In the genomic region with DNA sequence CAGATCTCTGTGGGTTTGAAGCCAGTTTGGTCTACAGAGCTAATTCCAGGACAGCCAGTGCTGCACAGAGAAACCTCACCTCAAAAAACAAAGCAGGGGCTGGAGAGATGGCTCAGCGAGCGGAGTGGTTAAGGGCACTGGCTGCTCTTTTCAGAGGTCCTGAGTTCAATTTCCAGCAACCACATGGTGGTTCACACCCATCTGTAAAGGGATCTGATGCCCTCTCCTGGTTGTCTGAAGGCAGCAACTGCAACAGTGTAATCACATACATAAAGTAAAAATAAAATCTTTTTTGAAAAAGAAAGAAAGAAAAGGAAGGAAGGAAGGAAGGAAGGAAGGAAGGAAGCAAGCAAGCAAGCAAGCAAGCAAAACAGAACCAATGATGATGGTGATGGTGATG, we compare ENCODE assay signal across 28 mouse cellular contexts. TPM values are rescaled to one million over a fixed set of nuclear protein-coding genes. Genes with fewer than 3 reads are reported as not detected.
DNase-seq lines count a peak whose midpoint lies in the region; ATAC-seq and TF ChIP-seq lines count a peak whose summit lies in the region.
"Had no signal": no experiment of that assay in that cellular context is flagged by ENCODE, and none has a peak within 500 bp of the region (broad histone marks: within the 10 kb centered on the region; RNA-seq: fewer than 3 reads in every experiment).

No protein-coding gene starts in this region.

- H3K27me3 ChIP-seq in kidney, postnatal 0 days (ENCODE audit: insufficient read depth, low read length): no peaks in the 10 kb centered on the region
- no peaks in the 10 kb centered on the region for H3K27me3 ChIP-seq in stomach, postnatal 0 days (ENCODE audit: control insufficient read depth, insufficient read depth, low read length)
- H3K27me3 ChIP-seq in hindbrain, embryonic 14.5 days (ENCODE audit: control insufficient read depth, insufficient read depth, low read length): no peaks in the 10 kb centered on the region
- no peaks in the 10 kb centered on the region for H3K27me3 ChIP-seq in liver, embryonic 11.5 days (replicated peaks; ENCODE audit: control insufficient read depth, insufficient read depth, low read length)
- H3K27me3 ChIP-seq: embryonic facial prominence, embryonic 12.5 days; forebrain, embryonic 15.5 days; heart, embryonic 15.5 days; limb, embryonic 13.5 days; liver, embryonic 12.5 days; midbrain, embryonic 13.5 days; neural tube, embryonic 15.5 days had no signal

- no peak for ATAC-seq in kidney, postnatal 0 days (replicated peaks; ENCODE audit: low FRiP score, low read depth)
- no peak for ATAC-seq in stomach, postnatal 0 days (ENCODE audit: low FRiP score, low TSS enrichment)
- ATAC-seq in hindbrain, embryonic 14.5 days (ENCODE audit: low FRiP score): no peak
- no peak for ATAC-seq in liver, embryonic 11.5 days (replicated peaks; ENCODE audit: low FRiP score)
- ATAC-seq: forebrain, embryonic 15.5 days; hindbrain, postnatal 0 days; intestine, embryonic 16.5 days; liver, embryonic 12.5 days; liver, postnatal 0 days; lung, postnatal 0 days; midbrain, embryonic 13.5 days had no signal

- no peak for DNase-seq in kidney, postnatal 0 days (ENCODE audit: low spot score)
- DNase-seq in kidney, postnatal 25 days: no peak
- DNase-seq in 3T3-L1 (ENCODE audit: low read depth, low spot score) (peak; percentile 41), ES-E14 (ENCODE audit: low read depth, low spot score) (no peak)
- no peak for DNase-seq in stomach, postnatal 0 days (ENCODE audit: low spot score)
- no peak for DNase-seq in hindbrain, embryonic 14.5 days (ENCODE audit: low spot score)
- DNase-seq in liver, embryonic 11.5 days (ENCODE audit: low spot score): no peak
- DNase-seq: adrenal gland, postnatal 25 days; cerebellum, adult 11-12 months; cerebellum, adult 9-11 months; embryo, embryonic 11 days; kidney, adult 9 months; kidney, postnatal 14 days; liver, postnatal 0 days; retina, postnatal 1 day; thymus, adult 2 months; thymus, postnatal 4 days had no signal

- no peaks in the 10 kb centered on the region for H3K36me3 ChIP-seq in kidney, postnatal 0 days (ENCODE audit: insufficient read depth, low read length)
- H3K36me3 ChIP-seq in ES-E14 (ENCODE audit: control insufficient read depth, insufficient read depth, low read length, poor library complexity, severe bottlenecking): no peaks in the 10 kb centered on the region
- H3K36me3 ChIP-seq in stomach, postnatal 0 days (ENCODE audit: control insufficient read depth, insufficient read depth, low read length): no peaks in the 10 kb centered on the region
- H3K36me3 ChIP-seq in hindbrain, embryonic 14.5 days (replicated peaks; ENCODE audit: control insufficient read depth, insufficient read depth): no peaks in the 10 kb centered on the region
- H3K36me3 ChIP-seq in liver, embryonic 11.5 days (ENCODE audit: control insufficient read depth, insufficient read depth, low read length): no peaks in the 10 kb centered on the region
- H3K36me3 ChIP-seq: embryonic facial prominence, embryonic 12.5 days; forebrain, embryonic 15.5 days; heart, embryonic 15.5 days; limb, embryonic 13.5 days; liver, embryonic 12.5 days; midbrain, embryonic 13.5 days; neural tube, embryonic 15.5 days had no signal

- no peak for TF ChIP-seq EP300 in stomach, postnatal 0 days (optimal IDR thresholded peaks at IDR 0.05)

- peak; percentile 44 for TF ChIP-seq CTCF in kidney, postnatal 0 days (IDR thresholded peaks at IDR 0.05; ENCODE audit: low read depth)
- TF ChIP-seq CTCF in stomach, postnatal 0 days (IDR thresholded peaks at IDR 0.05; ENCODE audit: low read depth): peak; percentile 50

- no peak overlapping the region for H3K27ac ChIP-seq in kidney, postnatal 0 days
- no peak overlapping the region for H3K27ac ChIP-seq in ES-E14 (ENCODE audit: insufficient read depth, low read depth, low read length, poor library complexity, severe bottlenecking)
- no peak overlapping the region for H3K27ac ChIP-seq in stomach, postnatal 0 days (replicated peaks)
- H3K27ac ChIP-seq in hindbrain, embryonic 14.5 days: no peak overlapping the region
- no peak overlapping the region for H3K27ac ChIP-seq in liver, embryonic 11.5 days (ENCODE audit: low read depth, low read length)
- H3K27ac ChIP-seq: embryonic facial prominence, embryonic 12.5 days; forebrain, embryonic 15.5 days; heart, embryonic 15.5 days; hindbrain, postnatal 0 days; limb, embryonic 13.5 days; liver, embryonic 12.5 days; macrophage; midbrain, embryonic 13.5 days; neural tube, embryonic 15.5 days had no signal

- H3K9me3 ChIP-seq in kidney, postnatal 0 days (replicated peaks; ENCODE audit: low read length): no peaks in the 10 kb centered on the region
- H3K9me3 ChIP-seq in ES-E14 (ENCODE audit: control insufficient read depth, insufficient read depth, low read depth, low read length): no peaks in the 10 kb centered on the region
- H3K9me3 ChIP-seq in stomach, postnatal 0 days (ENCODE audit: control insufficient read depth, low read length): no peaks in the 10 kb centered on the region
- H3K9me3 ChIP-seq in hindbrain, embryonic 14.5 days (ENCODE audit: control insufficient read depth, low read length): no peaks in the 10 kb centered on the region
- H3K9me3 ChIP-seq in liver, embryonic 11.5 days (ENCODE audit: control insufficient read depth, low read length): no peaks in the 10 kb centered on the region
- H3K9me3 ChIP-seq: embryonic facial prominence, embryonic 12.5 days; forebrain, embryonic 15.5 days; heart, embryonic 15.5 days; limb, embryonic 13.5 days; liver, embryonic 12.5 days; midbrain, embryonic 13.5 days; neural tube, embryonic 15.5 days had no signal

- H3K4me2 ChIP-seq in kidney, postnatal 0 days (ENCODE audit: low read length): no peak overlapping the region
- no peak overlapping the region for H3K4me2 ChIP-seq in stomach, postnatal 0 days (replicated peaks; ENCODE audit: low read depth)
- no peak overlapping the region for H3K4me2 ChIP-seq in hindbrain, embryonic 14.5 days (replicated peaks)
- H3K4me2 ChIP-seq in liver, embryonic 11.5 days: no peak overlapping the region
- H3K4me2 ChIP-seq: embryonic facial prominence, embryonic 12.5 days; forebrain, embryonic 15.5 days; heart, embryonic 15.5 days; limb, embryonic 13.5 days; liver, embryonic 12.5 days; midbrain, embryonic 13.5 days; neural tube, embryonic 15.5 days had no signal

- 85% methylated on average over 2 of the region's 2 CpGs for WGBS in kidney, postnatal 0 days
- 88% methylated on average over 2 of the region's 2 CpGs for WGBS in stomach, postnatal 0 days
- 75% methylated on average over 2 of the region's 2 CpGs for WGBS in hindbrain, embryonic 14.5 days
- 80% methylated on average over 2 of the region's 2 CpGs for WGBS in liver, embryonic 11.5 days

- in situ Hi-C loops in ES-E14 (cut with MboI; ENCODE audit: low sequenced_read_pairs in 2 of 2, unreplicated experiment in 2 of 2): no loop called here

- no peak overlapping the region for H3K4me3 ChIP-seq in kidney, postnatal 0 days (replicated peaks; ENCODE audit: low read depth, low read length)
- no peak overlapping the region for H3K4me3 ChIP-seq in ES-E14 (ENCODE audit: insufficient read depth in 1 of 2, low read depth in 1 of 2, low read length in 2 of 2, poor library complexity in 1 of 2, severe bottlenecking in 1 of 2)
- no peak overlapping the region for H3K4me3 ChIP-seq in stomach, postnatal 0 days (ENCODE audit: low read depth, low read length)
- H3K4me3 ChIP-seq in hindbrain, embryonic 14.5 days (replicated peaks; ENCODE audit: low read length): no peak overlapping the region
- no peak overlapping the region for H3K4me3 ChIP-seq in liver, embryonic 11.5 days (ENCODE audit: low read depth, low read length)
- H3K4me3 ChIP-seq: embryonic facial prominence, embryonic 12.5 days; forebrain, embryonic 15.5 days; heart, embryonic 15.5 days; limb, embryonic 13.5 days; liver, embryonic 12.5 days; midbrain, embryonic 13.5 days; neural tube, embryonic 15.5 days had no signal

- H3K4me1 ChIP-seq in kidney, postnatal 0 days (replicated peaks; ENCODE audit: insufficient read depth, low read length): no peaks in the 10 kb centered on the region
- H3K4me1 ChIP-seq in ES-E14 (ENCODE audit: control insufficient read depth in 2 of 2, insufficient read depth in 2 of 2, low read length in 2 of 2, poor library complexity in 1 of 2): no peaks in the 10 kb centered on the region
- H3K4me1 ChIP-seq in stomach, postnatal 0 days (replicated peaks; ENCODE audit: control insufficient read depth, insufficient read depth): no peaks in the 10 kb centered on the region
- no peaks in the 10 kb centered on the region for H3K4me1 ChIP-seq in hindbrain, embryonic 14.5 days (replicated peaks; ENCODE audit: control insufficient read depth, insufficient read depth, low read length)
- no peaks in the 10 kb centered on the region for H3K4me1 ChIP-seq in liver, embryonic 11.5 days (replicated peaks; ENCODE audit: control insufficient read depth, insufficient read depth, low read length)
- H3K4me1 ChIP-seq: forebrain, embryonic 15.5 days; heart, embryonic 15.5 days; liver, embryonic 12.5 days; midbrain, embryonic 13.5 days; neural tube, embryonic 15.5 days had no signal

- H3K9ac ChIP-seq in kidney, postnatal 0 days (ENCODE audit: low read depth, low read length): no peak overlapping the region
- H3K9ac ChIP-seq in ES-E14 (ENCODE audit: insufficient read depth, low read depth, low read length, poor library complexity, severe bottlenecking): no peak overlapping the region
- no peak overlapping the region for H3K9ac ChIP-seq in stomach, postnatal 0 days (ENCODE audit: low read length)
- H3K9ac ChIP-seq in hindbrain, embryonic 14.5 days: no peak overlapping the region
- no peak overlapping the region for H3K9ac ChIP-seq in liver, embryonic 11.5 days (ENCODE audit: low read depth, low read length)
- H3K9ac ChIP-seq: embryonic facial prominence, embryonic 12.5 days; forebrain, embryonic 15.5 days; heart, embryonic 15.5 days; limb, embryonic 13.5 days; liver, embryonic 12.5 days; liver, postnatal 0 days; midbrain, embryonic 13.5 days; neural tube, embryonic 15.5 days had no signal

TF ChIP-seq in ES-E14, 5 proteins besides CTCF, POLR2A, EP300 and RAD21:
- TF ChIP-seq ZC3H11A (IDR thresholded peaks at IDR 0.05; ENCODE audit: borderline replicate concordance, low read depth, low read length): peak; percentile 3; the same call in 1 of the 2 replicates
- TF ChIP-seq CHD2 (IDR thresholded peaks at IDR 0.05; ENCODE audit: low read depth, low read length): no peak
TF ChIP-seq in ES-E14: peak in this region for 1.

RNA-seq across cellular contexts. Expression of gene Cntln, which starts 26.5 kb away (rescaled TPM):
- 10.0 and 10.5 TPM in 2 replicates for polyA plus RNA-seq in kidney, postnatal 0 days (2015; fragmentation: Nextera tagmentation; extraction: Ambion mirVana)
- total RNA-seq in ES-E14 (2012; rRNA removed): 0.69 and 0.80 TPM in 2 replicates
- polyA plus RNA-seq in stomach, postnatal 0 days (2015; fragmentation: Nextera tagmentation; extraction: Ambion mirVana): 5.2 and 5.6 TPM in 2 replicates
- polyA plus RNA-seq in hindbrain, embryonic 14.5 days (2014; fragmentation: Nextera tagmentation; extraction: Ambion mirVana): 5.5 and 6.2 TPM in 2 replicates
- 4.0 TPM in 2 replicates for polyA plus RNA-seq in liver, embryonic 11.5 days (2014; fragmentation: Nextera tagmentation; extraction: Ambion mirVana)
